Mouse (Mus musculus) lung, embryonic 14.5 days (tissue): ENCODE measurements around the gene Fam84a. TPM values are rescaled to one million over a fixed set of nuclear protein-coding genes. Genes with fewer than 3 reads are reported as not detected.

Experiments used
- ATAC-seq: fragments of 200-750 bp; cut with Nextera tagmentation; 2 replicates; pipeline ENCODE4 v1.8.0; 2017; ENCODE audit warnings: mild to moderate bottlenecking, moderate TSS enrichment, moderate library complexity; ENCODE audit not compliant: insufficient read depth
- DNase-seq: peaks from one replicate; pipeline ENCODE4 v3.0.0-alpha.2; 2015
- H3K27ac ChIP-seq: fragments of 300-500 bp; sonication (generic); 2 replicates; pipeline ENCODE4 v1.5.1; 2014; ENCODE audit warnings: low read depth, mild to moderate bottlenecking, moderate library complexity
- H3K27me3 ChIP-seq: fragments of 300-500 bp; sonication (generic); 2 replicates; pipeline ENCODE4 v1.6.1; 2014; ENCODE audit warnings: low read length, control low read depth; ENCODE audit not compliant: insufficient read depth
- H3K36me3 ChIP-seq: fragments of 300-500 bp; sonication (generic); 2 replicates; pipeline ENCODE4 v1.6.1; 2014; ENCODE audit warnings: control low read depth; ENCODE audit not compliant: insufficient read depth
- H3K4me1 ChIP-seq: fragments of 300-500 bp; sonication (generic); 2 replicates; pipeline ENCODE4 v1.6.1; 2014; ENCODE audit warnings: antibody characterized with exemption, control low read depth; ENCODE audit not compliant: insufficient read depth
- H3K4me2 ChIP-seq: fragments of 300-500 bp; sonication (generic); 2 replicates; pipeline ENCODE4 v1.6.1; 2014; ENCODE audit warnings: mild to moderate bottlenecking
- H3K4me3 ChIP-seq: fragments of 300-500 bp; sonication (generic); 2 replicates; pipeline ENCODE4 v1.5.1; 2014; ENCODE audit warnings: low read depth, low read length
- H3K9ac ChIP-seq: fragments of 300-500 bp; sonication (generic); 2 replicates; pipeline ENCODE4 v1.6.1; 2014
- H3K9me3 ChIP-seq: fragments of 300-500 bp; sonication (generic); 2 replicates; pipeline ENCODE4 v1.6.1; 2016; ENCODE audit warnings: low read depth, low read length, control low read depth
- CTCF ChIP-seq: IDR thresholded peaks from 2 replicates; pipeline ENCODE4 v1.5.1; 2016; ENCODE audit warnings: antibody characterized with exemption, low read depth
- WGBS: fragments of 180-500 bp; shearing (Covaris S2); extraction: QIAGEN DNeasy Blood & Tissue Kit; methylation state at CpG from one replicate; pipeline ENCODE4 v1.1.7; 2014; 5-methylcytosine and 5-hydroxymethylcytosine counted together
- polyA plus RNA-seq: library from polyadenylated mRNA; unstranded; fragments of >200 nt; fragmentation: Nextera tagmentation; extraction: Ambion mirVana; gene quantifications from 2 replicates; pipeline ENCODE4 v1.2.1, GENCODE M21; 2014

Gene Fam84a
- 2.8 and 3.0 TPM in 2 replicates for polyA plus RNA-seq

GRCm38 (mm10) chr12:14151921-14152320 lies at the start of gene Fam84a:
Gene Fam84a (minus strand): TSS chr12:14152054.
- TF ChIP-seq CTCF = no peak
- peak within 1 kb of the TSS; percentile 44; the same call in 1 of the 2 replicates for H3K9ac ChIP-seq
- H3K27me3 ChIP-seq = peaks cover 32% of the 10 kb centered on the region
- DNase-seq (peak; percentile 95), ATAC-seq (peak; percentile 98)
- peak within 1 kb of the TSS; percentile 49 for H3K4me3 ChIP-seq
- no peaks in the 10 kb centered on the region for H3K36me3 ChIP-seq
- no peaks in the 10 kb centered on the region for H3K4me1 ChIP-seq
- WGBS = under 1% methylated on average over 31 of the region's 31 CpGs
- H3K27ac ChIP-seq = no peak within 1 kb of the TSS
- peak within 1 kb of the TSS; percentile 77 for H3K4me2 ChIP-seq
- H3K9me3 ChIP-seq = no peaks in the 10 kb centered on the region

- no peak for TF ChIP-seq CTCF
- DNase-seq = no peak
Measured at GRCm38 (mm10) chr12:14195479-14195878, 43.6 kb upstream of the Fam84a start.

GRCm38 (mm10) chr12:14186689-14187195 lies 34.9 kb upstream of the Fam84a start:
- H3K9ac ChIP-seq = no peak overlapping the region
- H3K9me3 ChIP-seq = no peaks in the 10 kb centered on the region
- no peak for TF ChIP-seq CTCF
- WGBS = 53% methylated on average over 3 of the region's 3 CpGs
- H3K27ac ChIP-seq = no peak overlapping the region
- H3K4me2 ChIP-seq = no peak overlapping the region
- H3K4me3 ChIP-seq = no peak overlapping the region
- H3K27me3 ChIP-seq = no peaks in the 10 kb centered on the region
- H3K4me1 ChIP-seq = no peaks in the 10 kb centered on the region
- no peaks in the 10 kb centered on the region for H3K36me3 ChIP-seq
- DNase-seq = no peak
- ATAC-seq = no peak

More at GRCm38 (mm10) chr12:14195479-14195878, 43.6 kb upstream of the Fam84a start:
- H3K4me3 ChIP-seq = no peak overlapping the region
- H3K9ac ChIP-seq = no peak overlapping the region
- WGBS = 45% methylated on average over 3 of the region's 3 CpGs
- H3K27ac ChIP-seq = no peak overlapping the region
- no peaks in the 10 kb centered on the region for H3K27me3 ChIP-seq
- no peaks in the 10 kb centered on the region for H3K36me3 ChIP-seq
- ATAC-seq = no peak
- no peaks in the 10 kb centered on the region for H3K4me1 ChIP-seq
- no peaks in the 10 kb centered on the region for H3K9me3 ChIP-seq
- H3K4me2 ChIP-seq = no peak overlapping the region

- 59% methylated on average over 2 of the region's 2 CpGs for WGBS
- no peak for ATAC-seq
- Histone ChIP-seq H3K9ac (no peak overlapping the region), H3K27me3 (no peaks in the 10 kb centered on the region), H3K4me1 (no peaks in the 10 kb centered on the region), H3K4me3 (no peak overlapping the region), H3K36me3 (no peaks in the 10 kb centered on the region), H3K27ac (no peak overlapping the region), H3K4me2 (no peak overlapping the region), H3K9me3 (no peaks in the 10 kb centered on the region)
- peak; percentile 65 for DNase-seq
- no peak for TF ChIP-seq CTCF
Measured at GRCm38 (mm10) chr12:14165713-14166112, 13.9 kb upstream of the Fam84a start.

GRCm38 (mm10) chr12:14164936-14165335 lies 13.1 kb upstream of the Fam84a start:
- Histone ChIP-seq H3K4me1 (no peaks in the 10 kb centered on the region), H3K9me3 (no peaks in the 10 kb centered on the region), H3K4me2 (no peak overlapping the region), H3K27me3 (no peaks in the 10 kb centered on the region), H3K9ac (no peak overlapping the region), H3K27ac (no peak overlapping the region), H3K36me3 (no peaks in the 10 kb centered on the region), H3K4me3 (no peak overlapping the region)
- ATAC-seq = no peak
- 88% methylated on average over 1 of the region's 1 CpGs for WGBS
- no peak for DNase-seq
- no peak for TF ChIP-seq CTCF

- H3K27ac ChIP-seq = no peak overlapping the region
- no peaks in the 10 kb centered on the region for H3K36me3 ChIP-seq
- ATAC-seq (peak; percentile 16; the same call in 1 of the 2 replicates), DNase-seq (peak; percentile 65)
- H3K4me3 ChIP-seq = peak overlapping the region; percentile 49
- under 1% methylated on average over 14 of the region's 14 CpGs for WGBS
- H3K9me3 ChIP-seq = no peaks in the 10 kb centered on the region
- peaks cover 32% of the 10 kb centered on the region for H3K27me3 ChIP-seq
- peak overlapping the region; percentile 77 for H3K4me2 ChIP-seq
- H3K4me1 ChIP-seq = no peaks in the 10 kb centered on the region
- 0 out of 2 replicates have a peak overlapping the region, but pooled peaks have one; percentile 22 for H3K9ac ChIP-seq
- no peak for TF ChIP-seq CTCF
Measured at GRCm38 (mm10) chr12:14152426-14152825, 572 bp upstream of the Fam84a start.

GRCm38 (mm10) chr12:14150936-14151631 lies 770 bp downstream of the Fam84a start:
- peak; percentile 21 for DNase-seq
- TF ChIP-seq CTCF = no peak
- 5% methylated on average over 19 of the region's 19 CpGs for WGBS
- peak overlapping the region; percentile 77 for H3K4me2 ChIP-seq
- peaks cover 32% of the 10 kb centered on the region for H3K27me3 ChIP-seq
- no peaks in the 10 kb centered on the region for H3K4me1 ChIP-seq
- ATAC-seq = peak; percentile 39
- no peak overlapping the region; the same call in 1 of the 2 replicates for H3K9ac ChIP-seq
- peak overlapping the region; percentile 49 for H3K4me3 ChIP-seq
- no peaks in the 10 kb centered on the region for H3K36me3 ChIP-seq
- no peaks in the 10 kb centered on the region for H3K9me3 ChIP-seq
- no peak overlapping the region for H3K27ac ChIP-seq
